Mouse (Mus musculus) small intestine, adult 2 months (tissue): ENCODE data around the gene Syne4. TPM values are rescaled to one million over a fixed set of nuclear protein-coding genes. Genes with fewer than 3 reads are reported as not detected.

Source experiments
- H3K27ac ChIP-seq: fragments of 200-500 bp; 2 replicates; pipeline ENCODE4 v1.5.1; 2012; ENCODE audit warnings: low read depth, low read length, control low read depth, inconsistent platforms; ENCODE audit not compliant: insufficient read depth
- H3K27me3 ChIP-seq: fragments of 200-500 bp; 2 replicates; pipeline ENCODE4 v1.6.1; 2012; ENCODE audit warnings: mild to moderate bottlenecking, moderate library complexity, low read length, inconsistent platforms; ENCODE audit not compliant: control insufficient read depth, insufficient read depth
- H3K36me3 ChIP-seq: fragments of 200-500 bp; 2 replicates; pipeline ENCODE4 v1.6.1; 2012; ENCODE audit warnings: mild to moderate bottlenecking, low read length, control low read depth, inconsistent platforms; ENCODE audit not compliant: control insufficient read depth, insufficient read depth
- H3K4me1 ChIP-seq: fragments of 200-500 bp; 2 replicates; pipeline ENCODE4 v1.6.1; 2012; ENCODE audit warnings: low read length, inconsistent platforms, mixed read lengths; ENCODE audit not compliant: control insufficient read depth, insufficient read depth, insufficient read length
- H3K4me3 ChIP-seq: fragments of 200-500 bp; 2 replicates; pipeline ENCODE4 v1.5.1; 2012; ENCODE audit warnings: low read depth, mild to moderate bottlenecking, control low read depth, inconsistent platforms, low read length, moderate library complexity
- CTCF ChIP-seq: fragments of 200-500 bp; IDR thresholded peaks from 2 replicates; pipeline ENCODE4 v1.5.1; 2012; ENCODE audit warnings: low read depth, mild to moderate bottlenecking, control low read depth, inconsistent platforms, low read length, moderate library complexity, mixed read lengths; ENCODE audit not compliant: insufficient replicate concordance, insufficient read length; ENCODE audit errors: extremely low read depth
- POLR2A ChIP-seq: fragments of 200-500 bp; IDR thresholded peaks from 2 replicates; pipeline ENCODE4 v1.6.1; 2012; ENCODE audit warnings: low read depth, mild to moderate bottlenecking, control low read depth, inconsistent platforms, low read length, moderate library complexity
- WGBS: fragments of 180-500 bp; shearing (Covaris S2); methylation state at CpG from one replicate; pipeline ENCODE4 v1.1.7; 2018; 5-methylcytosine and 5-hydroxymethylcytosine counted together
- polyA plus RNA-seq: library from polyadenylated mRNA; depleted of rRNA; stranded (reverse); fragments of >200 nt; gene quantifications from 2 replicates; pipeline ENCODE4 v1.2.3, GENCODE M21; 2012

Syne4 gene
- polyA plus RNA-seq, 1 experiment, result 13.5 TPM

- Histone ChIP-seq H3K27me3 (no peaks in the 10 kb centered on the region), H3K36me3 (no peaks in the 10 kb centered on the region), H3K4me3 (no peak overlapping the region), H3K27ac (no peak overlapping the region), H3K4me1 (peaks cover 6% of the 10 kb centered on the region)
- 26% methylated on average over 13 of the region's 13 CpGs for WGBS
- peak; percentile 80; the same call in 1 of the 2 replicates for TF ChIP-seq CTCF
- TF ChIP-seq POLR2A, result no peak
Measured at GRCm38 (mm10) chr7:30331887-30332286, 17.3 kb downstream of the Syne4 start.

- H3K27ac ChIP-seq, result no peak overlapping the region
- peaks cover 6% of the 10 kb centered on the region for H3K4me1 ChIP-seq
- no peak overlapping the region for H3K4me3 ChIP-seq
- TF ChIP-seq POLR2A (no peak), CTCF (no peak)
- H3K27me3 ChIP-seq, result no peaks in the 10 kb centered on the region
- WGBS, result 55% methylated on average over 18 of the region's 18 CpGs
- H3K36me3 ChIP-seq, result no peaks in the 10 kb centered on the region
Measured at GRCm38 (mm10) chr7:30332622-30333259, 18.1 kb downstream of the Syne4 start.

DNA sequence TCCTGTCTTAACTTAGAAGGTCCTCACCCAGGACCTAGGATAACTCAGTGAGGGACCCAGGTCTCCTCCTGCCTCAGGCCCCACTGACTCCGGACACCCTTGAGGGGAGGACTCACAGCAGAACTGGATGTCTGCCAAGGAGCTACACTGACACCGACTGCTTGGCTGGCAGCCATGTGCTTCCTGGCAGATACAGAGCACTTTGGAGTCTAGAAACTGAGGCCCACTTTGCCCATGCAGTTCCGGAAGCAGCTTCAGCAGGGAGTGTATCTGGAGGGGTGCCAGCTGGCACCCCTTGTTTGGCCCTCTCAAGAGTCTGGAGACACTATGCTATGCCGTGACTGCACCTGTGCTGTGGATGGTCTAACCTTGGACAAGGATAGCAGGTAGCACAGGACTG is 18.8 kb downstream of the Syne4 start:
- under 1% methylated on average over 4 of the region's 4 CpGs for WGBS
- H3K4me1 ChIP-seq, result peaks cover 6% of the 10 kb centered on the region
- no peaks in the 10 kb centered on the region for H3K36me3 ChIP-seq
- no peaks in the 10 kb centered on the region for H3K27me3 ChIP-seq
- H3K4me3 ChIP-seq, result no peak overlapping the region
- no peak for TF ChIP-seq CTCF
- no peak for TF ChIP-seq POLR2A
- H3K27ac ChIP-seq, result no peak overlapping the region

- TF ChIP-seq CTCF, result no peak
- no peak for TF ChIP-seq POLR2A
- Histone ChIP-seq H3K4me1 (peaks cover 6% of the 10 kb centered on the region), H3K27ac (no peak overlapping the region), H3K4me3 (no peak overlapping the region), H3K36me3 (no peaks in the 10 kb centered on the region), H3K27me3 (no peaks in the 10 kb centered on the region)
- 74% methylated on average over 5 of the region's 5 CpGs for WGBS
Measured at GRCm38 (mm10) chr7:30334563-30334962, 20.0 kb downstream of the Syne4 start.

GRCm38 (mm10) chr7:30335688-30336087 is 21.1 kb downstream of the Syne4 start:
- WGBS, result 82% methylated on average over 6 of the region's 6 CpGs
- H3K27me3 ChIP-seq, result no peaks in the 10 kb centered on the region
- TF ChIP-seq POLR2A (no peak), CTCF (no peak)
- no peak overlapping the region for H3K27ac ChIP-seq
- H3K4me1 ChIP-seq, result peaks cover 6% of the 10 kb centered on the region
- no peak overlapping the region for H3K4me3 ChIP-seq
- H3K36me3 ChIP-seq, result no peaks in the 10 kb centered on the region

DNA sequence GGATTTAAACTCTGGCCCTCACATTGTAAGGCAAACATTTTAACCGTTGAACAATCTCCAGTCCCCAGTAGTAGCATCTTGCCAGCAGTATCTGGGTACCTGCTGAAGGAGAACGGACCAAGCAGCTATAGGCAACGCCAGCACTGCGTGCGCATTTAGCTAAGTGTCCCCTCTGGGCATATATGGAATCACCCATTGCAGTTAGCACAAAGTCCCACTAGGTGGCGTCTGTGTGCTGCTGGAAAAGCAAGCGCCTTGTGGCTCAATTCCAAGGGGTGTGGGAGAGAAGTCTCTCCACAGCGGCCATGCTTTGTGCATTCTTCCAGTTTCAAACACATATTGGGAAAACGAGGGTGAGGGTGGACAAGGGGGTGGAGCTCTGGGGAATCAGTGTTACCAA is 21.8 kb downstream of the Syne4 start:
- no peaks in the 10 kb centered on the region for H3K36me3 ChIP-seq
- no peak overlapping the region for H3K27ac ChIP-seq
- TF ChIP-seq CTCF (peak; percentile 91; the same call in 1 of the 2 replicates), POLR2A (no peak)
- H3K27me3 ChIP-seq, result no peaks in the 10 kb centered on the region
- 1% methylated on average over 9 of the region's 9 CpGs for WGBS
- peaks cover 6% of the 10 kb centered on the region for H3K4me1 ChIP-seq
- no peak overlapping the region for H3K4me3 ChIP-seq

GRCm38 (mm10) chr7:30339432-30340109 is 25.0 kb downstream of the Syne4 start:
- no peak overlapping the region for H3K4me3 ChIP-seq
- no peak overlapping the region for H3K27ac ChIP-seq
- 53% methylated on average over 5 of the region's 5 CpGs for WGBS
- no peaks in the 10 kb centered on the region for H3K36me3 ChIP-seq
- no peaks in the 10 kb centered on the region for H3K4me1 ChIP-seq
- TF ChIP-seq CTCF, result no peak
- TF ChIP-seq POLR2A, result no peak
- no peaks in the 10 kb centered on the region for H3K27me3 ChIP-seq
